Mouse (Mus musculus) brain, embryonic 14.5 days (tissue): ENCODE measurements around the gene Rabggtb.

ENCODE experiments used
- CTCF ChIP-seq: fragments of 200-500 bp; IDR thresholded peaks from 2 replicates; pipeline ENCODE4 v1.5.1; 2012; ENCODE audit warnings: inconsistent platforms, mild to moderate bottlenecking, moderate library complexity, borderline replicate concordance; ENCODE audit not compliant: insufficient read depth, insufficient read length; ENCODE audit errors: extremely low read depth
- POLR2A ChIP-seq: fragments of 200-500 bp; IDR thresholded peaks from 2 replicates; pipeline ENCODE4 v1.6.1; 2012; ENCODE audit warnings: mild to moderate bottlenecking, inconsistent platforms, borderline replicate concordance; ENCODE audit not compliant: poor library complexity, insufficient read depth, insufficient read length, severe bottlenecking; ENCODE audit errors: extremely low read depth

GRCm38 (mm10) chr3:153935878-153936277 is 23.1 kb upstream of the Rabggtb start:
- TF ChIP-seq CTCF (no peak), POLR2A (no peak)
